Mouse (Mus musculus) CH12.LX (cell line): Measurements from ENCODE around the gene Ehd1.

ENCODE experiments used
- CTCF ChIP-seq, 2 experiments: IDR thresholded peaks in 1 of 2; conservative IDR thresholded peaks in 1 of 2; 2 replicates each; pipeline ENCODE4 v1.5.1; 2011 to 2012; ENCODE audit warnings: low read depth in 2 of 2, low read length in 2 of 2, improper control_type of control experiment in 1 of 2, inconsistent platforms in 1 of 2, mild to moderate bottlenecking in 1 of 2, moderate library complexity in 1 of 2
- MAFK ChIP-seq: IDR thresholded peaks from 2 replicates; pipeline ENCODE4 v1.6.1; 2011; ENCODE audit warnings: low read length, improper control_type of control experiment; ENCODE audit not compliant: insufficient replicate concordance
- MAX ChIP-seq: IDR thresholded peaks from 2 replicates; pipeline ENCODE4 v1.6.1; 2011; ENCODE audit warnings: low read length, improper control_type of control experiment
- MAZ ChIP-seq: IDR thresholded peaks from 2 replicates; pipeline ENCODE4 v1.6.1; 2012; ENCODE audit warnings: low read depth, mild to moderate bottlenecking, inconsistent platforms, low read length, improper control_type of control experiment, moderate library complexity
- POLR2A ChIP-seq: IDR thresholded peaks from 2 replicates; pipeline ENCODE4 v1.6.1; 2011; ENCODE audit warnings: low read depth, mild to moderate bottlenecking, improper control_type of control experiment, low read length
- ZC3H11A ChIP-seq: IDR thresholded peaks from 2 replicates; pipeline ENCODE4 v1.6.1; 2012; ENCODE audit warnings: low read depth, mild to moderate bottlenecking, inconsistent platforms, low read length, improper control_type of control experiment

DNA sequence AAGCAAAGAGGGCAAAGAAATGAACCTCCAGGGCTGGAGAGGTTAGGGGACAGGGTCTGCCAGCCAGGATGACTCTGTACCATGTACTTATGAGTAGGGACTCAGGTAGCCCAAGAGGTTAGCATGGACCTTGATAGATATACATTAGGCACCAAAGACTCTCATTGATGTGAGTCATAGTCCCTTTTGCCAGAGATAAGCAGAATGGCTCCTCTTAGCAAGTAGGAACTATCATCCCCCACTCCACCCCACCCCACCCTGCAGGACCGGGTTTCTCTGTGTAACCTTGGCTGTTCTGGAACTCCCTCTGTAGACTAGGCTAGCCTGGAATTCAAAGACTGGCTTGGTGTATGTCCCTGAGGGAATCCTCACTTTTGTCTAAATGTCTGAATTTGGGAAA, 36.4 kb upstream of the Ehd1 start:
- TF ChIP-seq CTCF (conservative IDR thresholded peaks at IDR 0.05 in 1 of 2, IDR thresholded peaks at IDR 0.05 in 1 of 2; ENCODE audit: low read depth in 2 of 2, low read length in 2 of 2) = no peak
- TF ChIP-seq ZC3H11A = no peak
- TF ChIP-seq MAFK = no peak
- TF ChIP-seq POLR2A = no peak
- TF ChIP-seq MAX = no peak
- no peak for TF ChIP-seq MAZ
